Mouse (Mus musculus) hindbrain, embryonic 13.5 days (tissue): ENCODE data around the gene C1ql1. TPM values are rescaled to one million over a fixed set of nuclear protein-coding genes. Genes with fewer than 3 reads are reported as not detected.

Source experiments
- ATAC-seq: fragments of 200-750 bp; cut with Nextera tagmentation; 2 replicates; pipeline ENCODE4 v1.8.0; 2017; ENCODE audit warnings: moderate TSS enrichment; ENCODE audit not compliant: low FRiP score
- H3K27ac ChIP-seq: fragments of 300-500 bp; sonication (generic); 2 replicates; pipeline ENCODE4 v1.5.1; 2015; ENCODE audit warnings: inconsistent platforms, mild to moderate bottlenecking, moderate library complexity
- H3K27me3 ChIP-seq: fragments of 300-500 bp; sonication (generic); 2 replicates; pipeline ENCODE4 v1.6.1; 2015; ENCODE audit warnings: mild to moderate bottlenecking, inconsistent platforms
- H3K36me3 ChIP-seq: fragments of 300-500 bp; sonication (generic); 2 replicates; pipeline ENCODE4 v1.6.1; 2015; ENCODE audit warnings: mild to moderate bottlenecking, inconsistent platforms
- H3K4me1 ChIP-seq: fragments of 300-500 bp; sonication (generic); replicated peaks from 2 replicates; pipeline ENCODE4 v1.6.1; 2015; ENCODE audit warnings: inconsistent platforms
- H3K4me2 ChIP-seq: fragments of 300-500 bp; sonication (generic); 2 replicates; pipeline ENCODE4 v1.6.1; 2015; ENCODE audit warnings: inconsistent platforms, mild to moderate bottlenecking, moderate library complexity
- H3K4me3 ChIP-seq: fragments of 300-500 bp; sonication (generic); 2 replicates; pipeline ENCODE4 v1.5.1; 2015; ENCODE audit warnings: mild to moderate bottlenecking, inconsistent platforms
- H3K9ac ChIP-seq: fragments of 300-500 bp; sonication (generic); 2 replicates; pipeline ENCODE4 v1.6.1; 2015; ENCODE audit warnings: mild to moderate bottlenecking, inconsistent platforms
- H3K9me3 ChIP-seq: fragments of 300-500 bp; sonication (generic); 2 replicates; pipeline ENCODE4 v1.6.1; 2016; ENCODE audit warnings: inconsistent platforms
- WGBS: fragments of 180-500 bp; shearing (Covaris S2); methylation state at CpG from one replicate; pipeline ENCODE4 v1.1.7; 2015; 5-methylcytosine and 5-hydroxymethylcytosine counted together
- polyA plus RNA-seq: library from polyadenylated mRNA; unstranded; fragments of >200 nt; fragmentation: Nextera tagmentation; extraction: Ambion mirVana; gene quantifications from 2 replicates; pipeline ENCODE4 v1.2.1, GENCODE M21; 2015

C1ql1 gene
- 5.2 and 5.7 TPM in 2 replicates for polyA plus RNA-seq

DNA sequence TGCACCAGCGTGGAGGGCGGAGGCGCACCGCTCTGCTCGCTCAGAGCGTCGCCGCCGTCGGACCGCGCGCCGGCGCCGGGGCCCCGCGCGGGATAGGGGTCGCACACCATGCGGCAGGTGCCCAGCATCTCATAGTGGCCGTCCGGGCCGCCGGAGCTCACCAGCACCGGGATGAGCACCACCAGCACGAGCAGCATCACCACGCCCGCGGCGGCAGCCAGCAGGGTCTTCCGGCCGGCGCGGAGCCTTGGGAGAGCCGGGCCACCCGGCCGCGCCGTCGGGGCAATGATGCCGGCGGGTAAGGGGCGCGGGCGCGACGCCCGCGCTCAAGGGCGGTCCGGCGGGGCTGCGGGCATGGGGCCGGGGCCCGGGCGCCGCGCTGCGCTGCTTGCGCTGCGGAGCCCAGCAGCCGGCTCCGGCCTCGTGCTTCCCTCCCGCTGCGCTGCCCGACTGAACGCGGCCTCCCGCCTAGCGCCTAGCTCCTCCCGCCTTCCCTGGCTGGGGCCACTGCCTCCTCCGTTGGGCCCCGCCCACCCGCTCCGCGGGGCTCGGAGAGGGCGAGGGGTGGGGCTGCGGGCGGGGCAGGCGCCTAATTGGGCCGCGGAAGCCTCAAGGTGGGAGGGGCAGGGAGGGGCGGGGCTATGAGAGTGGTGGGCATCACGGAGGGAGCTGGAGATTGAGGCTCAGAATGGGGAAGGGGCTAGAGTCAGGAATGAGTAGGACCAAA, at the start of gene C1ql1:
Gene C1ql1, minus strand, starts transcription at position 424 of the 727 bp plus-strand sequence.
- Histone ChIP-seq H3K36me3 (no peaks in the 10 kb centered on the region), H3K9me3 (no peaks in the 10 kb centered on the region), H3K4me3 (peak within 1 kb of the TSS; percentile 44), H3K9ac (peak within 1 kb of the TSS; percentile 64), H3K27me3 (peaks cover 93% of the 10 kb centered on the region), H3K4me1 (peaks cover 49% of the 10 kb centered on the region), H3K27ac (no peak within 1 kb of the TSS), H3K4me2 (peak within 1 kb of the TSS; percentile 61)
- WGBS, result under 1% methylated on average over 81 of the region's 87 CpGs
- peak; percentile 40 for ATAC-seq

DNA sequence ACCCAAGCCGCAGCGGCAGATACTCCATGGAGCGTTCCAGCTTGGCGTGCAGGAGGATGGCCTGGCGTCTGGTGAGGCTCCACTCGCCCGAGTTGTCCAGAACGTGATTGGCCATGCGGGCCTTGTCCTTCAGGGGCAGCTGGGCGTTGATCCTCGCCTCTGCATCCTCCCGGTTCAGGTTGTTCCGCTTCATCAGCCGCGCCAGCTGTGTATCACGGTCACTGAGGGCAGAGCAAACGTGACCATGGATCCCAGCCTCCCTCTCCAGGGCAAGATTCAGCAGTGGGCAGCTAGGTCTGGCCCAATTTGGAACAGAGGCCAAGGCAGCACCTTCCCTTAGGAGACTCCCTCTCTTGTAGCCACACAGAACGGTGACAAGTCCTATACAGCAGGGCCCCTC, 48.5 kb upstream of the C1ql1 start:
- Histone ChIP-seq H3K36me3 (peaks cover 63% of the 10 kb centered on the region), H3K4me1 (peaks cover 55% of the 10 kb centered on the region), H3K27ac (no peak overlapping the region), H3K9me3 (no peaks in the 10 kb centered on the region), H3K9ac (no peak overlapping the region), H3K4me2 (no peak overlapping the region), H3K4me3 (no peak overlapping the region), H3K27me3 (peaks cover 24% of the 10 kb centered on the region)
- no peak for ATAC-seq
- 83% methylated on average over 18 of the region's 18 CpGs for WGBS

DNA sequence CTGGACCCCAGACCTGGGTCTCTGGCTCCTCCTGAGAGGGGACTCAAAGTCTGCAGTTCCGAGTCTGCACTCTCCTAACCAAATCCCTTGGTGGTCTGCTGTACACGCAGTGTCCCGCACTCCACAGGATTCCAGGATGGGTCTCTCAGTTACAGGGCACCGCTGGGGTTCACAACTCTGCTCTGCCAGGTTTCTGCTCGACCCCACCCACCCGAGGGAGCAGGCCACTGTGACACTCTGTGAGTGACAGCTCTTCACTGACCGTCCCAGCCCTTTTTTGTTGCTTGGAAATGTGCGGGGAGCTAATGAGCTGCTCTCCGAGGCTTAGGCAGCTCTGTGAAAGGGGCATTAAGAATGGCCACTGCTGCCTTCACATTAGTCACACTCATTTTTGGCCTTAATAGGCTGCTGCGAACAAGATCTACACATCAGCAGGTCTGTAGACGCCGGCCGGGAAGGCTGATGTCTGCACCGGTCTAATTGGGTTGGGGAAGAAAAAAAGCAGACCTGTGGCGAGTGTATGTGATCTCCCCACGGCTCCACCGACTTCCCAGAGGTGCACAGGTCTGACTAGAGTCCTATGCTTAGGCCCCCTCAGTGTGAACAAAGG, 47.0 kb upstream of the C1ql1 start:
- H3K9ac ChIP-seq, result peak overlapping the region; percentile 15; the same call in 1 of the 2 replicates
- peaks cover 49% of the 10 kb centered on the region for H3K36me3 ChIP-seq
- H3K27ac ChIP-seq, result peak overlapping the region; percentile 58; the same call in 1 of the 2 replicates
- no peak overlapping the region for H3K4me3 ChIP-seq
- H3K4me2 ChIP-seq, result no peak overlapping the region
- H3K4me1 ChIP-seq, result peaks cover 47% of the 10 kb centered on the region
- H3K9me3 ChIP-seq, result no peaks in the 10 kb centered on the region
- H3K27me3 ChIP-seq, result peaks cover 38% of the 10 kb centered on the region
- 27% methylated on average over 17 of the region's 17 CpGs for WGBS
- ATAC-seq, result no peak

DNA sequence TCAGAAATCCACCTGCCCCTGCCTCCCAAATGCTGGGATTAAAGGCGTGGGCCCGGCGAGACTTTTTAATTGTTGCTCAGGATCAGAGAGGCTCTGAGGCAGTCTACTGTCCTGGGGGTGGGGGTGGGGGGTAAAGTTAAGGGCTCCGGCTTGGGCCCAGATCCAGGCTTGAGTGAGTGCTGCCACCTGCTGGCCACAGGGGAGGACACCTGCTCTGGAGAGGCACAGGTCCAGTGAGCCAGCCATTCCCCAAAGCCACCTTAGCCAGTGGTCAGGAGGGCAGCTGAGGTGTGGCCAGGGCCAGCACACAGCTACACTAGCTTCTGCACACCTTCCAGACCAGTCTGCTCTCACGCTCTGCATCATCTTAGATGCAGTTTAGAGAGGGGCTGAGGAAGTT, 46.5 kb upstream of the C1ql1 start:
- peak overlapping the region; percentile 58; the same call in 1 of the 2 replicates for H3K27ac ChIP-seq
- H3K4me3 ChIP-seq, result no peak overlapping the region
- 5% methylated on average over 5 of the region's 5 CpGs for WGBS
- H3K4me2 ChIP-seq, result no peak overlapping the region
- peaks cover 44% of the 10 kb centered on the region for H3K27me3 ChIP-seq
- peaks cover 43% of the 10 kb centered on the region for H3K36me3 ChIP-seq
- H3K9ac ChIP-seq, result no peak overlapping the region
- H3K4me1 ChIP-seq, result peaks cover 41% of the 10 kb centered on the region
- peak; percentile 9; the same call in 1 of the 2 replicates for ATAC-seq
- no peaks in the 10 kb centered on the region for H3K9me3 ChIP-seq

DNA sequence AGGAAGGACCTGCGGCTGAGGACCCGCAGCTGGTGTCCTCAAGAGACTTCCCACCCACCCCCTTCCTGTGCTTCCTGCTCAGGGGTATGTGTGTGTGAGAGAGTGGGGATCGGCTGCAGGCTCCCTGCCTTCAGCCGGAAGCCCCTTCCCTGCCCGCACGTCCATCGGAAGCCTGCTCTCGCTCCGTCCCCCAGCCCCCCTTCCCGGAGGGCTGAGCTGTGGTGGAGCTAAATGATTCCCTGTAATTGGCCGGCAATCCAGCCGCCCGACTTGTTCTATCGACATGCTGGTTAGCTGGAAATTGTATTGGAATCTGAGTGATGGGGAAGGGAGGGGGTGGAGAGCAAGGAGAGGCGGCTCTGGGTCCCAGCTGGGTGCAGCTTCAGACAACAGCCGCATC, 45.2 kb upstream of the C1ql1 start:
- Histone ChIP-seq H3K27ac (peak overlapping the region; percentile 52), H3K4me1 (peaks cover 46% of the 10 kb centered on the region), H3K4me3 (peak overlapping the region; percentile 24), H3K27me3 (peaks cover 46% of the 10 kb centered on the region), H3K9me3 (no peaks in the 10 kb centered on the region), H3K36me3 (peaks cover 31% of the 10 kb centered on the region), H3K4me2 (peak overlapping the region; percentile 52), H3K9ac (peak overlapping the region; percentile 63)
- 1% methylated on average over 16 of the region's 16 CpGs for WGBS
- ATAC-seq, result no peak

DNA sequence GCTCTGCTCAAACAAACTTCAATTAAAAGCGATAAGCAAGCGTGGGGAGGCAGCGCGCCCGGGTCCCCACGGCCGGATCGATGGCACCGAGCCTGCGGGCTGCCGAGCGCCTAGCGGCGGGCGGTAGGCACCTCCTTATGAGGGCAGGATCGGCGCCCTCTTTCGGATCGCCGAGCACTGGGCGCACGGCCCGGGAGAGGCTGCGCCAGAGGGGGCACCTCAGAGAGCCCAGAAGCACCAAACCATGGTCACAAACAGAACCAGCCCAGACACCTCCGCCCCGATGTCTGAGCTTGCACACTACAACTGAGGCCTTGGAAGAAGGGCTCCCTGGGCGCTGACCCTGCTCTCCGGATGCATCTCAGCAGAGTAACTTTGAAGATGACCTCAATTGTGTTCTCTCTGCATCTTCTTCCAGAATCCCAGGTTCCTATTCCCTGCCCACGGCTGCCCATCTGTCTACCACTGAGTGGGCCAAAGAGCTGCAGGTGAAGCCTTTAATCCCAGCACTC, 43.7 kb upstream of the C1ql1 start:
- WGBS, result under 1% methylated on average over 29 of the region's 29 CpGs
- peak overlapping the region; percentile 65 for H3K4me2 ChIP-seq
- peaks cover 16% of the 10 kb centered on the region for H3K36me3 ChIP-seq
- peaks cover 47% of the 10 kb centered on the region for H3K4me1 ChIP-seq
- H3K9me3 ChIP-seq, result no peaks in the 10 kb centered on the region
- H3K27ac ChIP-seq, result no peak overlapping the region
- peak overlapping the region; percentile 64 for H3K9ac ChIP-seq
- ATAC-seq, result no peak
- peak overlapping the region; percentile 36 for H3K4me3 ChIP-seq
- peaks cover 49% of the 10 kb centered on the region for H3K27me3 ChIP-seq

DNA sequence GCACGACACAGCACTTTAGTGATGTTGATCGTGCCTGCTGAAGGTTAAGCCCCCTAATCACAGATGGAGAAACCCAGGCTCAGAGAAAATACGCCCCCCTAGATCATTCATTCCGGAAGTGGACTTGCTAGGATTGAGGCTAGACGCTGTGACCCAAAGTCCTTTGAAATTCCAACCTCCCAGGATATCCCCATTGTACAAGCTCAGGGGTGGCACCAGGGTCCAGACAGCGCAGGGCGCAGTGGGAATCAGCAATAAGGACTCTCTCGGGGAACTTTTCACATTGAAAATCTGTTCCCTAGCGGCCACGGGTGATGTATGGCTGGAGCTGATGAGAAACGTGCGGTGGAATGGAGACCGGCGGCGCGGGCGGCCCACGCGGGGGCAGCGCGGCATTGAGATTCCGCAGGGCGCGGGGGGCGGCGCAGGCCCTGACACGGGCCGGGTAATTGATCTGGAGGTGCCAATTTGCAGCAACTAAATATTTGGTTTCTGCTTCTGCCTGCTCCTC, 43.2 kb upstream of the C1ql1 start:
- Histone ChIP-seq H3K4me3 (peak overlapping the region; percentile 36), H3K9me3 (no peaks in the 10 kb centered on the region), H3K27ac (no peak overlapping the region), H3K27me3 (peaks cover 44% of the 10 kb centered on the region), H3K4me1 (peaks cover 52% of the 10 kb centered on the region), H3K4me2 (peak overlapping the region; percentile 65), H3K36me3 (peaks cover 11% of the 10 kb centered on the region), H3K9ac (peak overlapping the region; percentile 64)
- WGBS, result 4% methylated on average over 28 of the region's 28 CpGs
- ATAC-seq, result no peak

DNA sequence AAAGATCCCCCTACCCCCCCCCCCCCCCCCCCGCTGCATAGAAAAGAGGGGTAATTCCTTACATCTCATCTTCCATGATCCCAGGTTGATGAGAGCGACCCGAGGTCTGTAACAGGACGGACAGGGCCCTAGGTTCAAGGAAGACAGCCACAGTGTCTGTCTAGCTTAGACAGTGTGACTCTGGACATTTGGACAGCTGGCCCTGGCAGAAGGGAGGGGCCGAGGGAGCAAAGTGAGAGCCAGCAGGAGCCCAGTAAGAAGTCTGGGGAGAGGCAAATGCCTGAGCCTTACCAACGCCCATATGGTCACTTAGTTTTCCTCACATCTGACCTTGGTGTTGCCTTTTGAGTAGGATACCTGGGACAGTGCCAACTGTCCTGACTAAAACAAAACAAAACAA, 38.7 kb upstream of the C1ql1 start:
- H3K4me3 ChIP-seq, result no peak overlapping the region
- H3K9ac ChIP-seq, result no peak overlapping the region
- 58% methylated on average over 6 of the region's 6 CpGs for WGBS
- no peaks in the 10 kb centered on the region for H3K9me3 ChIP-seq
- H3K27me3 ChIP-seq, result peaks cover 37% of the 10 kb centered on the region
- peaks cover 37% of the 10 kb centered on the region for H3K4me1 ChIP-seq
- no peak for ATAC-seq
- no peak overlapping the region for H3K4me2 ChIP-seq
- no peaks in the 10 kb centered on the region for H3K36me3 ChIP-seq
- H3K27ac ChIP-seq, result no peak overlapping the region

DNA sequence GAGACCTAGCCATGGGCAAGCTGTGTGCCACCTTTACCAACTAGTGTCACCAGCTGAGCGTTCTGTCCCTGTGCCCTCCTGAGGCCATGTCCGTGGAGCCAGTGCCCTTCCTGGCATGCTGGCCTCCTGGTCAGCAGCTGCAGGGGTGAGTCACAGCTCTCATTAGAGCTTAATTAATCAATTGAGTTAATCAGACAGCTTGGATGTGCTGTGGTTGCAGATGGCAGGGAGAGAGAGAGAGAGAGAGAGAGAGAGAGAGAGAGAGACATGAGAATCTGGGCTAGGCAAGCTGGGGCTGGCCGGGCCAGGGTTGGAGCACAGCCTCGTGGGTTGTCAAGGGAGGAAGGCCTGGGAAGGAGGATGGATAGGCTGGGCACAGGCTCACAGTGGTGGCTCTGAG, 38.1 kb upstream of the C1ql1 start:
- 34% methylated on average over 4 of the region's 4 CpGs for WGBS
- ATAC-seq, result no peak

DNA sequence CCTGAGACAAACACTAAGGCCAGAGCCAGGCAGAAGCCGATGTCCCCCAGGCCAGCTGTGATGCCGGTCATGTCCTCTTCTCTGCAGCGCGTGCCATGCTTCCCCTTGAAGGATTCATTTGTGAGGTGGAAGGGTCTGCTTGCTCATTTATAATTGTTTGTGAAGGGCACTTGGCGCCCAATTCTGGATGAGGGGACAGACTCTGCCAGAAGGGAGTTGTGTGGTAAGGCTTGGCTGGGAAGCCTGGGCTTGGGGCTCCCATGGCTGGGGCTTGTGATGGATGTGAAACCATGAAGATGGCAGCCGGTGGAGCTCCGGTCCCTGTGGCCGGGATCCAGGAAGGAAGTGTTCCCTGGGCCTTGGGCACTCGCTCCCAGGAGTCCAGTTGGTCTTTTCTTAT, 37.6 kb upstream of the C1ql1 start:
- Histone ChIP-seq H3K27ac (no peak overlapping the region), H3K27me3 (peaks cover 33% of the 10 kb centered on the region), H3K9ac (no peak overlapping the region), H3K4me3 (no peak overlapping the region), H3K36me3 (no peaks in the 10 kb centered on the region), H3K4me1 (peaks cover 32% of the 10 kb centered on the region), H3K4me2 (no peak overlapping the region), H3K9me3 (no peaks in the 10 kb centered on the region)
- 86% methylated on average over 9 of the region's 9 CpGs for WGBS
- ATAC-seq, result no peak

More for the DNA sequence above, 38.1 kb upstream of the C1ql1 start:
- Histone ChIP-seq H3K4me1 (peaks cover 34% of the 10 kb centered on the region), H3K9ac (0 out of 2 replicates have a peak overlapping the region, but pooled peaks have one; percentile 24), H3K36me3 (no peaks in the 10 kb centered on the region), H3K4me3 (no peak overlapping the region), H3K9me3 (no peaks in the 10 kb centered on the region), H3K27ac (no peak overlapping the region), H3K27me3 (peaks cover 35% of the 10 kb centered on the region), H3K4me2 (no peak overlapping the region)

DNA sequence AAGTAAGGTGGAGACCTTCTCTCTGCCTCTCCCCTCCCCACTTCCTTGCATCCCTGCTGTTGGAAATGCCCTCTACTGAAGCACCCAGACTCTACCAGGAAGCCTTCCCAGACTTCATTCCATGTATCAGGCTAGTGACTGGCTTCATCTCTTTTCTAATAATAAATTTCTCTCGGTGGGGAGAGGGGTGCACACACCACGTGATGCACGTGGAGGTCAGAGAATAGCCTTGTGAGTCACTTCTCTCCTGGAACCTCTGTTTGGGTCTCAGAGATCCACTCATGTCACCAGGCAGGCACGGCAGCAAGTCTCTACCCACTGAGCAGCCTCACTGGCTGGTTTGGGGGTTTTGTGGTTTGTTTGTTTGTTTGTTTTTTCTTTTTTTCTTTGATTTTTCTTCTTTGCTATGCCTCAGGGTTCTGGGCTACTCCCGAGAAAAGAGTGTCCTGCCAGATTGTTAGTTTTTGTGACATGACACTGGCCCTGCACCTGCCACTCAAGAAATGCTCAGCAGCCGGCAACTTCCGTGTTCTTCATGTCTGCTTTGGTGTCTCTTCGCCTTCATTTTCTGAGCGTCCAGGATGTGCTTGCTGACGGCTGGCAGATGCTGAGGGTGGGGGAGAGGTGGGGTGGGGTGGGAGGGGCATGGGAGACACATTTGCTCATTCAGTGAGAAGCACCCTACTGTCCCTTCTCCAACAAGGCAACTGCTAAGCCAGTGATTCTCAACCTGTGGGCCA, 34.8 kb upstream of the C1ql1 start:
- Histone ChIP-seq H3K4me1 (peaks cover 26% of the 10 kb centered on the region), H3K4me2 (no peak overlapping the region), H3K27me3 (peaks cover 17% of the 10 kb centered on the region; the same call in 1 of the 2 replicates), H3K27ac (no peak overlapping the region), H3K9ac (no peak overlapping the region), H3K4me3 (no peak overlapping the region), H3K36me3 (no peaks in the 10 kb centered on the region), H3K9me3 (no peaks in the 10 kb centered on the region)
- 65% methylated on average over 10 of the region's 10 CpGs for WGBS
- ATAC-seq, result no peak
